Mouse (Mus musculus): ENCODE results near the gene Cish. TPM values are rescaled to one million over a fixed set of nuclear protein-coding genes. Genes with fewer than 3 reads are reported as not detected.

The Cish gene
- polyA plus RNA-seq, 1 experiment: 5.7 TPM

- Histone ChIP-seq H3K4me3 (ENCODE audit: insufficient read depth, low read length) (no peak overlapping the region), H3K27ac (ENCODE audit: insufficient read depth, low read length) (no peak overlapping the region), H3K4me1 (ENCODE audit: control insufficient read depth, insufficient read depth, low read length) (no peaks in the 10 kb centered on the region)
- TF ChIP-seq POLR2A (IDR thresholded peaks at IDR 0.05; ENCODE audit: extremely low read depth, insufficient read depth, low read length): no peak
- TF ChIP-seq CTCF (IDR thresholded peaks at IDR 0.05; ENCODE audit: extremely low read depth, insufficient read depth, low read length): no peak
Observed at GRCm38 (mm10) chr9:107282951-107283350, 12.9 kb upstream of the Cish start.

- Histone ChIP-seq H3K27ac (ENCODE audit: insufficient read depth, low read length) (no peak overlapping the region), H3K4me3 (ENCODE audit: insufficient read depth, low read length) (no peak overlapping the region), H3K4me1 (ENCODE audit: control insufficient read depth, insufficient read depth, low read length) (no peaks in the 10 kb centered on the region)
- TF ChIP-seq POLR2A (IDR thresholded peaks at IDR 0.05; ENCODE audit: extremely low read depth, insufficient read depth, low read length): no peak
- TF ChIP-seq CTCF (IDR thresholded peaks at IDR 0.05; ENCODE audit: extremely low read depth, insufficient read depth, low read length): no peak
Observed at GRCm38 (mm10) chr9:107285009-107285408, 10.8 kb upstream of the Cish start.

DNA sequence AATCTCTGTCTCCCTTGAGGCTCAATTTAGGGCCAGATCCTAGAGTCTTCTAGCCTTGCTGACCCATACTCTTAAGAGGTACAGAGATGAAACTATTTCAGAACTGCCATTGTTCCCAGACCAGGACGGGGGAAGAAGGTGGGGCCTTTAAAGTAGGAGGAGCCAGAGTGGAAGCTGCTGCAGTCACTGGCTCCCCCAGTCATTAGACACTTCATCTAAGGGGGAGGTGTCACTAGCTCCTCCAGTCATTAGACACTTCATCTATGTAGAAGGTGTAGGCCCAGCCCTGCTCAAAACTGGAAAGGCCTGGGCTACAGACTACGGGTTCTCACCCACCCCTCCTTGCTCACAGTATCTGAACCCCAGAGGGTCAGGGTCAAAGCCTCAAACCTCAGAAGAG is 8.5 kb upstream of the Cish start:
- no peak overlapping the region for H3K4me3 ChIP-seq (ENCODE audit: insufficient read depth, low read length)
- TF ChIP-seq POLR2A (IDR thresholded peaks at IDR 0.05; ENCODE audit: extremely low read depth, insufficient read depth, low read length) (no peak), CTCF (IDR thresholded peaks at IDR 0.05; ENCODE audit: extremely low read depth, insufficient read depth, low read length) (no peak)
- no peaks in the 10 kb centered on the region for H3K4me1 ChIP-seq (ENCODE audit: control insufficient read depth, insufficient read depth, low read length)
- no peak overlapping the region for H3K27ac ChIP-seq (ENCODE audit: insufficient read depth, low read length)

DNA sequence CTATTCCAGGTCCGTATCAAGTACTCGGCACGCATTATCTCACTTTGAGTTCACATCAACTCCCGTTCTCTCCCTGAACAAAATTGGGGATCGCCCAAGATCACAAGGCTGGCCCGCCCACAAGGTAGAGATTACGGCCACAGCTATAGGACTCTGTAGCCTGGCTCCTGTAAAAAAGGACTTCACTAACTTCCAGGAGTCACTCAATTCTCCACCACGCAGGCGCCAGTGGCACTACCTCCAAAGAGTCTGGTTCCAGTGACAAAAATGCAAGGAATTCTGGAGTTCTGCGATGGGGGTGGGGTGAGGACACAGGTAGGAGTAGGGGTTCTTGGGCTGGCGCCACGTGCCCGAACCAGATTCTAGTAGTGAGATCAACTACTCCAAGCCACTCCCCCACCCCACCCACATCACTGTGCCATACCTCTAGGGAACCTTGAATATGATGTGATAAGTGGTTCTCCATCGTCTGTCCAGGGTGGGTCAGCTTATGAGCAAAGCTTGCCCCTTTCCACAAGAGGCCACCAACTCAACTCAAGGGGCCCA is 7.6 kb upstream of the Cish start:
- H3K27ac ChIP-seq (ENCODE audit: insufficient read depth, low read length): no peak overlapping the region
- TF ChIP-seq CTCF (IDR thresholded peaks at IDR 0.05; ENCODE audit: extremely low read depth, insufficient read depth, low read length) (no peak), POLR2A (IDR thresholded peaks at IDR 0.05; ENCODE audit: extremely low read depth, insufficient read depth, low read length) (no peak)
- H3K4me3 ChIP-seq (ENCODE audit: insufficient read depth, low read length): no peak overlapping the region
- no peaks in the 10 kb centered on the region for H3K4me1 ChIP-seq (ENCODE audit: control insufficient read depth, insufficient read depth, low read length)

DNA sequence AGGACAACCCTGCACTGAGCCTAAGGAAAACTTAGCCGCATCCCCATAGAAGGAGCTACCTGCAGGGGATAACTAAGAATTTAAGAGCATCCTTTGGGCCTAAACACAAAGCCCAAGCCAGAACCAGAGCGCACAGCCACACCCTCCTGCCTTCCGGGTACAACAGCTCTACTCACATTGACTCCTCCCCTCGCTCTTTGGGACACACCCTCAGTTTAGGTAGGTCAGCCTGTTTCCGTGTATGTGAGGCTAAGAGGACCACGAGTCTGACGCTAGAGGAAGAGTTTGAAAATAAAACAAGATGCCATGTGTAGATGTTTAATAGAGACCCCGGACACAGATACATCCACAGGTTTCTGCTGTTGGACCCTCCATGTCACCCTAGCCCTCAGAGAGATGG is 7.1 kb upstream of the Cish start:
- no peak overlapping the region; the same call in 1 of the 2 replicates for H3K4me3 ChIP-seq (ENCODE audit: insufficient read depth, low read length)
- H3K27ac ChIP-seq (ENCODE audit: insufficient read depth, low read length): no peak overlapping the region
- no peaks in the 10 kb centered on the region for H3K4me1 ChIP-seq (ENCODE audit: control insufficient read depth, insufficient read depth, low read length)
- TF ChIP-seq POLR2A (IDR thresholded peaks at IDR 0.05; ENCODE audit: extremely low read depth, insufficient read depth, low read length) (no peak), CTCF (IDR thresholded peaks at IDR 0.05; ENCODE audit: extremely low read depth, insufficient read depth, low read length) (no peak)

DNA sequence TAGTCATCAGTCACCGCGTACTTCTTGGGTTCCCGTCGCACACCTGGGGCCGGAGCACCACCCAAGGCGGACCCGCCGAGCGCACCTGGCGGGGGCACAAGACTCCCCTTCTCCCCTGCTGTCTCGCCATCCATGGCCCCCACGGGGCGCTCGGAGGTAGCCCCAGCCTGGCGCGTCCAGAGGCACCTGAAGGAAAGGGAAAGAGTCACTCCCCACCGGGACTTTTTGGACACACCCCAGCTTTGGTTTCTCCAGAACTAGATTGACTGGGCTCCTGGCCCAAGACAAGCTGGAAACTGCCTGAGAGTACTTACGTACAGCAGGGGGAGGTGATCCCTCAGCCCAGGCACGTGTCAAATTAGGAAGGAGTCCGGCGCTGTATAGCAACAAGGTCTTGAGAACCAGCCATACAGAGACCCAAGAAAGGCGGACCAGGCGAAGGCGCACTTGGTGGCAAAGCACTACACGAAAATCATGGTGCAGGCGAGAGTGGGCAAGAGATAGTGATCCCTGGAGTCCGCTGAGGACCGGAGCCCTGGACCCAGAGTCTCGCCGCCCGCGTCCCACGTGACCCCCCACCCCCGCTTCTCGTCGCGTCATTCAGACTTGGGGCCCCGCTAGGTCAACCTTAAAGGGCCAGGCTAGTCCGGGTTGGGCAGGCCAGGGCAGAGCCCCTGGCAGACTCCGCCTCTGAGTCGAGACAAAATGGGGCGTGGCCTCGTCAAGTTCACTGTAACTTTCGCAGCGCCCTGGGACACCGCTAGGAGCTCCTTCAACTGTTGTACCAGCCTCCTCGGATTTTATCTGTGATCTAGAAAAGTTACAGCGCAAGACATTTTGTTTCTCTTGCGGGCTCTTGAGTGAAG is 6.4 kb upstream of the Cish start, which contains the start of gene Mapkapk3:
Gene Mapkapk3, minus strand, starts transcription at position 667 of the 866 bp plus-strand sequence.
- TF ChIP-seq POLR2A (IDR thresholded peaks at IDR 0.05; ENCODE audit: extremely low read depth, insufficient read depth, low read length) (no peak), CTCF (IDR thresholded peaks at IDR 0.05; ENCODE audit: extremely low read depth, insufficient read depth, low read length) (no peak)
- no peaks in the 10 kb centered on the region for H3K4me1 ChIP-seq (ENCODE audit: control insufficient read depth, insufficient read depth, low read length)
- H3K27ac ChIP-seq (ENCODE audit: insufficient read depth, low read length): no peak within 1 kb of the TSS; the same call in 1 of the 2 replicates
- peak within 1 kb of the TSS; percentile 83 for H3K4me3 ChIP-seq (ENCODE audit: insufficient read depth, low read length)

GRCm38 (mm10) chr9:107290897-107291296 is 4.9 kb upstream of the Cish start:
- no peak overlapping the region for H3K27ac ChIP-seq (ENCODE audit: insufficient read depth, low read length)
- no peak overlapping the region for H3K4me3 ChIP-seq (ENCODE audit: insufficient read depth, low read length)
- TF ChIP-seq POLR2A (IDR thresholded peaks at IDR 0.05; ENCODE audit: extremely low read depth, insufficient read depth, low read length) (no peak), CTCF (IDR thresholded peaks at IDR 0.05; ENCODE audit: extremely low read depth, insufficient read depth, low read length) (peak; percentile 98)
- peaks cover 4% of the 10 kb centered on the region; the same call in 1 of the 2 replicates for H3K4me1 ChIP-seq (ENCODE audit: control insufficient read depth, insufficient read depth, low read length)

- peak; percentile 89 for TF ChIP-seq CTCF (IDR thresholded peaks at IDR 0.05; ENCODE audit: extremely low read depth, insufficient read depth, low read length)
- TF ChIP-seq POLR2A (IDR thresholded peaks at IDR 0.05; ENCODE audit: extremely low read depth, insufficient read depth, low read length): no peak
- Histone ChIP-seq H3K4me1 (ENCODE audit: control insufficient read depth, insufficient read depth, low read length) (peaks cover 4% of the 10 kb centered on the region; the same call in 1 of the 2 replicates), H3K27ac (ENCODE audit: insufficient read depth, low read length) (no peak overlapping the region)
Observed at GRCm38 (mm10) chr9:107294249-107294648, 1.6 kb upstream of the Cish start.

GRCm38 (mm10) chr9:107295616-107296015 is 210 bp upstream of the Cish start:
- Histone ChIP-seq H3K4me3 (ENCODE audit: insufficient read depth, low read length) (no peak overlapping the region; the same call in 1 of the 2 replicates), H3K27ac (ENCODE audit: insufficient read depth, low read length) (no peak overlapping the region), H3K4me1 (ENCODE audit: control insufficient read depth, insufficient read depth, low read length) (peaks cover 4% of the 10 kb centered on the region; the same call in 1 of the 2 replicates)
- TF ChIP-seq POLR2A (IDR thresholded peaks at IDR 0.05; ENCODE audit: extremely low read depth, insufficient read depth, low read length): no peak
- TF ChIP-seq CTCF (IDR thresholded peaks at IDR 0.05; ENCODE audit: extremely low read depth, insufficient read depth, low read length): no peak

More at GRCm38 (mm10) chr9:107294249-107294648, 1.6 kb upstream of the Cish start:
- no peak overlapping the region for H3K4me3 ChIP-seq (ENCODE audit: insufficient read depth, low read length)
